Mouse (Mus musculus): ENCODE data around the gene Acot8. TPM values are rescaled to one million over a fixed set of nuclear protein-coding genes. Genes with fewer than 3 reads are reported as not detected.

The Acot8 gene
- polyA plus RNA-seq, 1 experiment from 2014 or later = 12.7 TPM

- Histone ChIP-seq H3K9me3 (ENCODE audit: control insufficient read depth, low read length) (no peaks in the 10 kb centered on the region), H3K36me3 (ENCODE audit: control insufficient read depth, insufficient read depth, low read length) (peaks cover 97% of the 10 kb centered on the region), H3K9ac (ENCODE audit: low read length) (no peak overlapping the region), H3K27me3 (ENCODE audit: control insufficient read depth, insufficient read depth, low read length) (no peaks in the 10 kb centered on the region), H3K4me1 (ENCODE audit: control insufficient read depth in 2 of 2, insufficient read depth in 2 of 2, low read length in 2 of 2) (peaks cover 9 to 23% of the 10 kb centered on the region in 2 experiments), H3K4me3 (ENCODE audit: control insufficient read depth in 1 of 2, insufficient read depth in 1 of 2, low read depth in 1 of 2, low read length in 2 of 2) (no peak overlapping the region), H3K27ac (replicated peaks in 1 of 2; ENCODE audit: control insufficient read depth in 1 of 2, insufficient read depth in 1 of 2, low read depth in 2 of 2, low read length in 2 of 2) (no peak overlapping the region), H3K4me2 (ENCODE audit: low read length) (no peak overlapping the region)
- ATAC-seq (ENCODE audit: insufficient number of reproducible peaks, insufficient read depth, low FRiP score, low read depth) = no peak
- WGBS = 95% methylated on average over 2 of the region's 2 CpGs
Measured at GRCm38 (mm10) chr2:164752454-164752853, 52.2 kb downstream of the Acot8 start.

- H3K4me3 ChIP-seq (ENCODE audit: control insufficient read depth in 1 of 2, insufficient read depth in 1 of 2, low read depth in 1 of 2, low read length in 2 of 2) = no peak overlapping the region
- no peak overlapping the region for H3K9ac ChIP-seq (ENCODE audit: low read length)
- H3K27me3 ChIP-seq (ENCODE audit: control insufficient read depth, insufficient read depth, low read length) = no peaks in the 10 kb centered on the region
- no peak for ATAC-seq (ENCODE audit: insufficient number of reproducible peaks, insufficient read depth, low FRiP score, low read depth)
- no peaks in the 10 kb centered on the region for H3K9me3 ChIP-seq (ENCODE audit: control insufficient read depth, low read length)
- peaks cover 66% of the 10 kb centered on the region for H3K36me3 ChIP-seq (ENCODE audit: control insufficient read depth, insufficient read depth, low read length)
- H3K4me1 ChIP-seq (ENCODE audit: control insufficient read depth in 2 of 2, insufficient read depth in 2 of 2, low read length in 2 of 2) = peaks cover 6 to 16% of the 10 kb centered on the region in 2 experiments
- no peak overlapping the region for H3K4me2 ChIP-seq (ENCODE audit: low read length)
- H3K27ac ChIP-seq (replicated peaks in 1 of 2; ENCODE audit: control insufficient read depth in 1 of 2, insufficient read depth in 1 of 2, low read depth in 2 of 2, low read length in 2 of 2) = no peak overlapping the region
- WGBS = 89% methylated on average over 6 of the region's 6 CpGs
Measured at GRCm38 (mm10) chr2:164748991-164749390, 55.7 kb downstream of the Acot8 start.

- WGBS = 82% methylated on average over 4 of the region's 4 CpGs
- Histone ChIP-seq H3K9me3 (ENCODE audit: control insufficient read depth, low read length) (no peaks in the 10 kb centered on the region), H3K4me1 (ENCODE audit: control insufficient read depth in 2 of 2, insufficient read depth in 2 of 2, low read length in 2 of 2) (peaks cover 4 to 15% of the 10 kb centered on the region in 2 experiments), H3K4me2 (ENCODE audit: low read length) (no peak overlapping the region), H3K9ac (ENCODE audit: low read length) (no peak overlapping the region), H3K27me3 (ENCODE audit: control insufficient read depth, insufficient read depth, low read length) (no peaks in the 10 kb centered on the region), H3K36me3 (ENCODE audit: control insufficient read depth, insufficient read depth, low read length) (peaks cover 58% of the 10 kb centered on the region), H3K27ac (replicated peaks in 1 of 2; ENCODE audit: control insufficient read depth in 1 of 2, insufficient read depth in 1 of 2, low read depth in 2 of 2, low read length in 2 of 2) (no peak overlapping the region), H3K4me3 (ENCODE audit: control insufficient read depth in 1 of 2, insufficient read depth in 1 of 2, low read depth in 1 of 2, low read length in 2 of 2) (no peak overlapping the region)
- ATAC-seq (ENCODE audit: insufficient number of reproducible peaks, insufficient read depth, low FRiP score, low read depth) = no peak
Measured at GRCm38 (mm10) chr2:164748191-164748590, 56.5 kb downstream of the Acot8 start.

- ATAC-seq (ENCODE audit: insufficient number of reproducible peaks, insufficient read depth, low FRiP score, low read depth) = no peak
- peak overlapping the region; percentile 95 for H3K4me2 ChIP-seq (ENCODE audit: low read length)
- no peaks in the 10 kb centered on the region for H3K9me3 ChIP-seq (ENCODE audit: control insufficient read depth, low read length)
- peaks cover 43% of the 10 kb centered on the region for H3K36me3 ChIP-seq (ENCODE audit: control insufficient read depth, insufficient read depth, low read length)
- H3K27ac ChIP-seq (replicated peaks in 1 of 2; ENCODE audit: control insufficient read depth in 1 of 2, insufficient read depth in 1 of 2, low read depth in 2 of 2, low read length in 2 of 2) = peak overlapping the region in 1 of 2 experiments; percentile 75; a peak in 1 of 4 replicates
- peaks cover 4 to 15% of the 10 kb centered on the region in 2 experiments for H3K4me1 ChIP-seq (ENCODE audit: control insufficient read depth in 2 of 2, insufficient read depth in 2 of 2, low read length in 2 of 2)
- no peaks in the 10 kb centered on the region for H3K27me3 ChIP-seq (ENCODE audit: control insufficient read depth, insufficient read depth, low read length)
- 34% methylated on average over 8 of the region's 8 CpGs for WGBS
- H3K9ac ChIP-seq (ENCODE audit: low read length) = peak overlapping the region; percentile 97
- H3K4me3 ChIP-seq (ENCODE audit: control insufficient read depth in 1 of 2, insufficient read depth in 1 of 2, low read depth in 1 of 2, low read length in 2 of 2) = peak overlapping the region; percentile 89 to 95
Measured at GRCm38 (mm10) chr2:164746693-164747092, 58.0 kb downstream of the Acot8 start.

GRCm38 (mm10) chr2:164745843-164746479 lies 58.7 kb downstream of the Acot8 start, which contains the start of the genes Wfdc3 and Dnttip1:
TSS of gene Wfdc3 (minus strand) at chr2:164745931.
TSS of gene Dnttip1 (plus strand) at chr2:164745983.
- Histone ChIP-seq H3K36me3 (ENCODE audit: control insufficient read depth, insufficient read depth, low read length) (peaks cover 38% of the 10 kb centered on the region), H3K9me3 (ENCODE audit: control insufficient read depth, low read length) (no peaks in the 10 kb centered on the region), H3K4me2 (ENCODE audit: low read length) (peak within 1 kb of the TSS; percentile 95), H3K9ac (ENCODE audit: low read length) (peak within 1 kb of the TSS; percentile 97), H3K27me3 (ENCODE audit: control insufficient read depth, insufficient read depth, low read length) (no peaks in the 10 kb centered on the region), H3K27ac (replicated peaks in 1 of 2; ENCODE audit: control insufficient read depth in 1 of 2, insufficient read depth in 1 of 2, low read depth in 2 of 2, low read length in 2 of 2) (peak within 1 kb of the TSS; percentile 55 to 75; a peak in 3 of 4 replicates), H3K4me1 (ENCODE audit: control insufficient read depth in 2 of 2, insufficient read depth in 2 of 2, low read length in 2 of 2) (peaks cover 4 to 15% of the 10 kb centered on the region in 2 experiments), H3K4me3 (ENCODE audit: control insufficient read depth in 1 of 2, insufficient read depth in 1 of 2, low read depth in 1 of 2, low read length in 2 of 2) (peak within 1 kb of the TSS; percentile 89 to 95)
- WGBS = under 1% methylated on average over 70 of the region's 70 CpGs
- ATAC-seq (ENCODE audit: insufficient number of reproducible peaks, insufficient read depth, low FRiP score, low read depth) = peak; percentile 83

GRCm38 (mm10) chr2:164744987-164745386 lies 59.7 kb downstream of the Acot8 start:
- H3K36me3 ChIP-seq (ENCODE audit: control insufficient read depth, insufficient read depth, low read length) = peaks cover 28% of the 10 kb centered on the region
- H3K9ac ChIP-seq (ENCODE audit: low read length) = peak overlapping the region; percentile 97
- H3K9me3 ChIP-seq (ENCODE audit: control insufficient read depth, low read length) = no peaks in the 10 kb centered on the region
- H3K4me1 ChIP-seq (ENCODE audit: control insufficient read depth in 2 of 2, insufficient read depth in 2 of 2, low read length in 2 of 2) = peaks cover 4 to 15% of the 10 kb centered on the region in 2 experiments
- no peaks in the 10 kb centered on the region for H3K27me3 ChIP-seq (ENCODE audit: control insufficient read depth, insufficient read depth, low read length)
- 60% methylated on average over 13 of the region's 13 CpGs for WGBS
- no peak overlapping the region for H3K27ac ChIP-seq (replicated peaks in 1 of 2; ENCODE audit: control insufficient read depth in 1 of 2, insufficient read depth in 1 of 2, low read depth in 2 of 2, low read length in 2 of 2)
- peak overlapping the region; percentile 95 for H3K4me2 ChIP-seq (ENCODE audit: low read length)
- H3K4me3 ChIP-seq (ENCODE audit: control insufficient read depth in 1 of 2, insufficient read depth in 1 of 2, low read depth in 1 of 2, low read length in 2 of 2) = peak overlapping the region; percentile 89 to 95; a peak in 3 of 4 replicates
- ATAC-seq (ENCODE audit: insufficient number of reproducible peaks, insufficient read depth, low FRiP score, low read depth) = no peak
